Mouse (Mus musculus): ENCODE measurements around the gene Eif4ebp2. TPM values are rescaled to one million over a fixed set of nuclear protein-coding genes. Genes with fewer than 3 reads are reported as not detected.
"Not testable (repeated sequence)": the region's sequence is repeated elsewhere in the genome, so short reads cannot be mapped to it uniquely, and the experiment has no call there.

Gene Eif4ebp2
- total RNA-seq, 2 experiments from 2014 or later: 71.4 to 75.2 TPM

DNA sequence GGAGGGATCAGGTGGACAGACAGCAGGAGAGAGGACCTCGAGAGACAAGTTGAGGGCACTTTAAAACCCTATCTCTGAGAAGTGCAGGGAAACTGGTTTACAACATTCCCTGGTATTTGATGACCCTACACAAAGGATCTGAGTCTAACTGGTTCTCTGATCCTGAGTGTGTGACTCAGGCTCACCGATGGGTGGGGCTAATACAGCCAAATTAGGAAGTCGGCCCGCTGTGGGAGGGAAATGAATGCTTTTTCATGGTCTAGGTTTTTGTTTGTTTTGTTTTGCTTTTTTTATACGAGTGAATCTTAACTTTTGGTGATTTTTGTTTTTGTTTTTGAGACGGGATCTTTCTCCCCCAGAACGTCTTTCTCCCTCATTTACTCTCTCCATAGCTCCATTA is 16.4 kb upstream of the Eif4ebp2 start:
- intact Hi-C loops (cut with DNase I): loop anchor here (5.0 kb wide), 2 partner anchors 133 to 183 kb away; no protein-coding TSS in a partner anchor
- no peak for DNase-seq (ENCODE audit: low spot score)

DNA sequence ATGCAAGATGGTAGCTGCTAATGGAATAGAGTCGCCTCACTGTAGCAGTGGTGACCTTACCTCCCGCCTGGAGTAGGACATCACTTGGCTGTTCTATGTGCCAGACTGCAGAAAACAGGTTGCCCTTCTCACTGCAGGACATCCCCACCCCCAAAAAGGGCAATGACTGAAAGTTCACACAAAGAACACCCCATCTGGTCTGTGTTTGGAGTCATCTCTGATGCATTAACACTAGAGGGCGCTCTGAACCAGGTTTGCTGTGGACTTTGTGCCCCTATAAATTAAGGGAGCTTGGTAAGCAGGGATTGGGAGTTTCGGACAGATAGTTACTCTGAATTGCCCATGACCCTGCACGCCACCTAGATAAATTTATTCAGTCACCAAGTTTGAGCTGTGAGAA is 14.4 kb upstream of the Eif4ebp2 start:
- intact Hi-C loops (cut with DNase I): loop anchor here (5.0 kb wide), 2 partner anchors 135 to 185 kb away; no protein-coding TSS in a partner anchor
- no peak for DNase-seq (ENCODE audit: low spot score)

DNA sequence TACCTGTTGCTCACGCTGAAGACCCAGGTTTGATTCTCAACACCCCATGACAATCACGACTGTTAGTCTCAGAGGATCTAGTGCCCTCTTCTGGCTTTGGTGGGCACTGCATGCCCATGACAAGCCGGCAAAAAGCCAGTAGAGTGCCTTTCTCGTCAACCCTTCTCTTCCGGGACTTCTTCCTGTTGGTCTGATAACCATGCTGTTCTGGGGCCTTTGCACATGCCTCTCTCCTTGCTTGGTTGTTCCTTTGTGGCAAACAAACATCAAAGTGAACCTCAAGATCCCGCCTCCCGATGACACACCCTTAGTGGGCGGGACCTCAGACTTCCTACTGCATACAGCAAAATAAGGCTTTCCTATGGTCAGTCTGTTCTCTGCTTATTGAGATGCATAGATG is 13.8 kb upstream of the Eif4ebp2 start:
- no peak for DNase-seq (ENCODE audit: low spot score)
- intact Hi-C loops (cut with DNase I): loop anchor here (5.0 kb wide), 2 partner anchors 136 to 186 kb away; no protein-coding TSS in a partner anchor

DNA sequence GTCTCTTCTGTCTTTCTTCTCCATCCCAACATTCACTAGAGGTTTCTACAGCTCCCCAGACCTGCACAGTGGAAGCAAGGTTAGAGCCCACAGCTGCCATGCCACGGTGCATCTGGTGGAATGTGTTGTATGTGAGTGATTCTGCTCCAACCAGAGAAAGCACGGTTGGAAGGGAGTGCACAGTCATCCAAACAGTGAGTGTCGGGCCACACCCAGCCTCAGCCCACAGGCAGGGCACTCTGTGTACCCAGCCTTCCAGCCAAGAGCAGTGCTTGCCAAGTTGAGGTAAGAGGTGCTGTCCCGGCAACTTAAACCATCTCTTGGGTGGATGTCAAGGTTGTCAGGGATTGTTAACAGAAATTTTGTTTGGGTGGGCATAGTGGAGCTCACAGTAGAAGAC is 12.5 kb upstream of the Eif4ebp2 start:
- intact Hi-C loops (cut with DNase I): loop anchor here (5.0 kb wide), 2 partner anchors 137 to 187 kb away; no protein-coding TSS in a partner anchor
- no peak for DNase-seq (ENCODE audit: low spot score)

DNA sequence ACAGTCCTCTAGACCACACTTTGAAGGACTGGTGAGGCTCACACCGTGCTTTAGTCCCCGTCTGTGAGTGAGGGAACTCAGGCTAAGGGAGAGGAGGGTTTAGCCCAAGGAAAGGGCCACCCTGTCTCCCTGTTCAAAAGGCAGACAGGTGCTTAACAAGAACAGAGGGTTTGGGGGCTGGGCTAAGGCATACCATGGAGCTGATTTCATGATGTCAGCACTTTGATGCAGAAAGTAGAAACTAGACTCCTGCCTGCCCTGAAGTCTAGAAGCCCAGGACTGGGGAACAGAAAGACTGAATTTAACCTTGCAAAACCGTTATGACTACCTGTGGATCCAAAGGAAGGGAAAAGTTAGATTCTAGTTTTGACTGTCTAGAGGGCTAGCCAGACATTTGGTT is 4.7 kb upstream of the Eif4ebp2 start:
- intact Hi-C loops (cut with DNase I): no loop called here
- no peak for DNase-seq (ENCODE audit: low spot score)

DNA sequence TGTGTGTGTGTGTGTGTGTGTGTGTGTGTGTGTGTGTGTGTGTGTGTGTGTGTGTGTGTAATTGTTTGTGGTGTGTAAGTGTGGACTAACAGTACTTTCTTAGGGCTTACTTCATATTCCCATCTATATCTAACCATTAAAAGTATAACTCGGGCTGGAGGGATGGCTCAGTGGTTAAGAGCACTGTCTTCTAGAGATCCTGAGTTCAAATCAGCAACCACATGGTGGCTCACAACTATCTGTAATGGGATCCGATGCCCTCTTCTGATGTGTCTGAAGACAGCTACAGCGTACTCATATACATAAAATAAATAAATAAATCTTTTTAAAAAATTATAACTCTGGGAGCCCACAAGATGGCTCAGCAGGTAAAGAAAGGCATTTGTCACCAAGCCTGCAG is 710 bp upstream of the Eif4ebp2 start:
- DNase-seq (ENCODE audit: low spot score): not testable (repeated sequence)
- intact Hi-C loops (cut with DNase I): loop anchor here (2.0 to 5.0 kb wide), 2 partner anchors 22 to 36 kb away; partner anchors contain the start of genes Lrrc20 and Nodal

DNA sequence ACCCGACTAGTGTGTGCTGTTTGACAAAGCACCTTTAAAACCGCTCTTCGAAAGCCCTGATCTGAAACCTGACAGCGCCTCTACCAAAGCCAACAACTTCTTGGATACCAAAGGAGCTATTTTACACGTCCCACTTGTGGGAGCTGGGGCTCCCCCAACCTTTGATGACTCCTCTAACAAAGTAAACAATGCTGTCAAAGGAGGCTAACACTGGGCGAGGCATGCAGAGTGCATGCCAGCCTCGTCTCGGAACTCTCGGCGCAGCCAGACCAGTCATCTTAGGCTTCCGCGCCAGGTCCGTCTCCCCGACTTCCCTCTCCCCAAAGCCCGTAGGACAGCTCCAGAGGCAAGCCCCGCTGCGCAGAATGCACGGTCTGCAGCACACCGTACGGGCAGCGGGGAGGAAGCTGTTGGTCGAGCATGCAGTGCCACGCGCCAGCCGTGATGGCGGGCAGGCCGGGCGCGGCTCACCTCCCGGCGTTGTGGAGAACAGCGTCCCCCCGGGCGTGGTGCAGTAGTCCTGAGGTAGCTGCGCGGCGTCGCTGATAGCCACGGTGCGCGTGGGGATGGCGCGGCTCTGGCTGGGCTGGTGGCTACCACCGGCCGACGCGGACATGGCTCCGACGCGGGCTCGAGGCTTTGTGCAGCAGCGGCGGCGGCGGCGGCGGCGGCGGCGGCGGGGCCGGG is 387 bp downstream of the Eif4ebp2 start:
- intact Hi-C loops (cut with DNase I): loop anchor here (2.0 to 5.0 kb wide), 2 partner anchors 23 to 35 kb away; partner anchors contain the start of genes Lrrc20 and Nodal
- peak; percentile 9 for DNase-seq (ENCODE audit: low spot score)

DNA sequence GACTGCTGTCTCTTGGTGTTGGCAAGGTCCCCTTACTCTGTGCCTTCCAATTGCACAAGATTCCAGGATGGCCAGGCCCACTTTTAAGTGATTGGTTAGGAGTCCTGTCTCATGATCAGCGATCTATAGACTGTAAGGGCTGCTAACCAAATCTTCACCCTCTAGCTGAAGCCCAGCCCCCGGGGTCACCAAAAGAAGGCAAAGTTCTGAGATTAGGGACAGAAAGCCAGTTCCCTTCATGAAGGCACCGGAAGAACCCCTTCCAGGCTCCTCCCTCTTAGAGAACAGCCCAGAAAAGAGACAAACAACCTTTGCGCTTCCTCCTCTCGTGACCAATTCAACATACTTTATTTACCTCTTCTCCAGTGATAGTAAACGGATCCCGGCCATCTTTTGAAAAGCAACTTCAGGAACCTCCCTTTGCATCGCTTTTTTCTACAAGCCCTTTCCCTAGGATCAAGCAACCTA is 964 bp downstream of the Eif4ebp2 start:
- intact Hi-C loops (cut with DNase I): loop anchor here (5.0 kb wide), 1 partner anchor 34 kb away; the partner anchor contains the start of gene Nodal
- DNase-seq (ENCODE audit: low spot score): peak; percentile 14

DNA sequence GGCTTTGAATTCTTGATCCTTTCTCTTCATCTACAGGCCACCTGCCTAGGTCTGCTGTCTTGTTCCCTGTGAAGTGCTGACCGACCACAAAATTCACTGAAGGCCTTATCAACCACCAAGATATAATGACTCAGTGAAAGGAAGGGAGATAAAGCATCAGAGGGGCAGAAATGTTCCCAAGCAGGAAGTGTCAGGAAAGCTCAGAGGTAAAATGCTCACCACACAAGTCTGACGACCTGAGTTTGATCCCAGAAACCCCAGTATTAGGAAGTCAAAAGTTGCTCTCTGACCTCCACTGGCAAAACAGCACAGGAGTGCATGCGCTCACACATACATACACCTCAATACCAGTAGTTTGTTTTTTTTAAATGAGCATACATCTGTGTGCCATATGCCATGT is 3.6 kb downstream of the Eif4ebp2 start:
- DNase-seq (ENCODE audit: low spot score): no peak
- intact Hi-C loops (cut with DNase I): no loop called here

DNA sequence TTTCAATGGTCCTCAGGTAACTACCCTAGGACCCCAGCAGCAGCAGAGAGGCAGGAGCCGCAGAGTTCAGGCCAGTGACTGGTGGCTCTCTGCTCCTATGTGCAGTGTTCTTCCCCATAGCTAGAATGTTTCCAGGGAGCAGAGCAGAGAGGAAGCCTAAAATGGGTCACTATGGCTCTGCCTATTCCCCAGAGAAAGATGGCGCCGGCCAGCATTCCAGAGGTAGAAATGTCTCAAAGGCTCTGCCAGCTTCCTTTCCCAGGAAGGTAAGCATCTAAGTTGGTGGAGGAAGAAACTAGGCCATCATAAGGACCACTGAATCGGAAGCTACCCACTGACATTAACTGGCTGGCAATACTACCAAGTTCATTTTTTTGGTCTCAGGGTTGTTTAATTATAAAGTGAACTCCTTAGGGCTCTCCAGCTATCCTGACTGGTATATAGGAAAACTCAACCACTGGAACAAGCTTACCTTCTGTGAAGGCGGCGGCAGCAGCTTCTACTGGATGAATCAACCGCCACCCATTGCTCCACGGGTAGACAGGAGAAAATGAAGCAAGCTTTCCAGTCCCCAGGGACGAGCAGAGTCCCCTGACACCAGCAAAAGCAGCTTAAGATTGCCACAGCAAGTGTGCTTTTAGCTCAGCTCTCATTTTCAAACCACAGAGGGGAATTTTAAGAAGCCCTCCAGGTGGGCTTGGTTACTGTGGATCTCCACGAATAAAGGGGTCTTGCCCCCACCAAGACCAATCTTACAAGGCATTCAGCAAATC is 4.7 kb downstream of the Eif4ebp2 start:
- DNase-seq (ENCODE audit: low spot score): no peak
- intact Hi-C loops (cut with DNase I): no loop called here

DNA sequence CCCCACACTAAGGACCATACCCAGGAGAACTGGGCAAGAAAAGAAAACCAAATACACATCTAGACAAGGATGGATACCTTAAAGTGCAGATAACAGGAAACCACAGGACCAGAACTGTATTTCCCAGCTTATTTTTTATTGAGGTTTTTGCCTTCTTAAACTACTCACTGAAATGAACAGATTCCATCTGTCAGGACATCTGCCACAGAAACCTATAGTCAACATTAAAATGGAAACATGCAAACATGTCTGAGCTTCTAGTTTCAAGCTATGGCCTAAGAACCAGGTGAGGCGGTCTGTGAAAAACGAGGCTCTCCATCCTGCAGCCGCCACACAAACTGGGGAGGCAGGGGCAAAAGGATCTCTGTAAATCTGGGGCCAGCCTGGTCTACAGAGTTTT is 7.4 kb downstream of the Eif4ebp2 start:
- intact Hi-C loops (cut with DNase I): no loop called here
- DNase-seq (ENCODE audit: low spot score): no peak

DNA sequence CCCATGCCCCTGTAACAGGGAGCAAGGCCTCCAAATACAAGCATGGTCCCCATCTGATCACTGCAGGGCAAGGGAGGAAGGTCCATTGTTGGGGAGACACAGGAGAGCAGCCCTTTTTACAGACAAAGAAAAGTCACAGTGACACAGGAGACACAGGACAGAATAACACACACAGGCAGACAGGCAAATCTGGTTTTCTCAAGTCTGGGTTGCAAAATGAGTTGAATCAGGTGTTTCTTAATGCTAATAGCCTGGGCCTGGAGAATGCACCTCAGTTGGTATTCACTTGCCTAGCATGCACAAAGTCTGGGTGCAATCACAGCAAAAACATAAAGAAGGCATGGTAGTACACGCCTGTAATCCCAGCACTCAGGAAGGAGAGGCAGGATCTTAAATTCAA is 8.6 kb downstream of the Eif4ebp2 start:
- no peak for DNase-seq (ENCODE audit: low spot score)
- intact Hi-C loops (cut with DNase I): no loop called here

DNA sequence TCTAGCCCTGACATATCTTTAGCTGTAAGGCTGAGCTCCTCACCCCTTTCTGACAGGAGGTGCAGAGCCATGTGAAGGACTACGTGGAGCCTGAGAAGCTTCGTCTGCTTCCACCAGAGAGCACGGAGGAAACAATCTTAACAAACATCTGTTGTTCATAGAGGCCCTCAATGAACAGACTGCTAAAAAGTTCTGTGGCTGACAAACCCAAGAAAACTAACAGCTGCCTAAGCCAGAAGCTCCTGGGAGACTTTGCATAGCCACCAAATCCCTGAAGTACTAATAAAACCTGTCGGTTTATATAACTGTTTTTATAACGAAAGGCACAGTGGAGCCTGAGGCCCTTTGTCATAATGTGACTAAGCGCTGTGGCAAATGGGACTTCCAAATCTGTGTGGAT is 9.0 kb downstream of the Eif4ebp2 start:
- intact Hi-C loops (cut with DNase I): no loop called here

DNA sequence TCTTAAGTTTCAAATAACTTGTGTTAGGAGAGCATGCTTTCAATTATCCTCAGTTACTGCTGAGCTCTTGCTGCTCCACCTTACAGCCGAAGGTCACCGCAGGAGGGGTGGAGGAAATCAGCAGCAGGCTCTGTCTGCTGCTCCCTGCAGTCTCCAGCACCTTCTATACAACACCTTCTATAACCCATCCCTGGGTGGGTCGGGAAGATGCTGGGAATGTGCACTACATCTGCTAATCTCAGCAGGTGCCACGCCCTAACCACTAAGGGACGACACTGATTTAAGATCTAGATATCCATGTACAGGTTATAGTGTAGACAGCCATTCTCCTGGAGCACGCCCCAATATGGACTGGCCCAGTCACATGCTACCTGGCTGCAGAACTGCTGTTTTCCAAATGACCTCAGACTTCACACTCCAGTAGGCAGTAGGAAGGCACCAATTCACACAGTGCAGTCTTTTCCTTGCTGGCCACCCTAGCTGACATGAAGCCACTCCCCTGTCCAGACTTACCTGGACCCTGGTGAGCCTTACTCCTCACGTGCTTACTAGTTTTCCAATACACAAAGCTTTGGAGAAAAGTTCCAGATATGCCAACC is 12.2 kb downstream of the Eif4ebp2 start:
- intact Hi-C loops (cut with DNase I): no loop called here
- no peak for DNase-seq (ENCODE audit: low spot score)

More for the DNA sequence above, 9.0 kb downstream of the Eif4ebp2 start:
- no peak for DNase-seq (ENCODE audit: low spot score)

DNA sequence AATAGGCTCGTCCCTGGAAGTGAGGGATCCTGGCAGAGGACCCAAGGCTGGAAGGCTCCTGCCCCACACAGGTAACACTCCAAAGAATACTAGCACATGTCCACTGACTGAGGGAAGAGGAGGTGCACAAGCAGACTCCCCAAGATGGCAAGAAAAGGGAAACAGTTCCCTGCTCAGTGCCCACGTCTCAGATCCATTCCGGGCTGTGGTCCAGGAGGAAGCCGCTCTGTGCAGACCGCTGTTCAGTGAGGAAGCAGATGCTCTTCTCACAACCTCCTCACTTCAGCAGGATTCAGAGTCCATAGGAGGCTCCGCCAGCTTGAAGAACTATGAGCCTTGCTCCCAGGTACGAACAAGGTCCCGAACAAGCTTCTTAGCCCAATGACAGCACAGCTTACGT is 21.1 kb downstream of the Eif4ebp2 start:
- intact Hi-C loops (cut with DNase I): no loop called here
- no peak for DNase-seq (ENCODE audit: low spot score)

DNA sequence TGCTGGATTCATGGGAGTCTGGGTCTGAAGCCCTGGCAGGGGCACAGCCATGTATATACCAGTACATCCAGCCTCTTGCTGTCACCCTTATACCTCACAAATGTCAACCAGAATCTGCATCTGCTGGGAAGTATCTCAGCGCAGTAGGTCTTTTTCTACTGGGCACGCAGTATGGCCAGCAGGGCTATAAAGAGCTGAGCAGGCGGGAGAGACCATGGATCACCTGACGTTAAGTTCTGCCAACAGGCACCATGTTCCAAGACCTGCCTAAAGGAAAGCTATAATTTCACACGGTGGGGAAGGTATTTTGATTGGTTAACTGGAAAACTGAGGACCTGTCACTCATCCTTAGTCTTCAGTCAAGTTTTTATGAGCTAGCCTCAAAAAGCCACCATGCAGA is 23.4 kb downstream of the Eif4ebp2 start:
- intact Hi-C loops (cut with DNase I): no loop called here
- no peak for DNase-seq (ENCODE audit: low spot score)

DNA sequence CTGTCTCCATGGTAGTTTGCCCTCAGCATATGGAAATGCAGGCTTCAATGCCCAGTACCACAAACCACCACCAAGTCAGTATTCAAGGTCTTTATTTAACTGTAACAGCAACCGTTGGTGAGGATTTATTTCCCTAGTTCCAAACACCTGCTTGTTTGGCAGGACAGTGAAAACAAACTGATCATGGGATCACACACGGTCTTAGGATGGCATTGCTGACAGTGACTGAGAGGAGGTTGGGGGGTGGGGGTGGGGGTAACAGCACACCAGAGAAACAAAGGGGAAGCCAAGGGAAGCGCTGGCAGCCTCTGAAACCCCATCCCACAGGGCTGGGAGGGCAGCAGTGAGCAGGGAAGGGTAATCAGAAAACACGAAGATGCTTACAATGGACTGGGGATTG is 24.0 kb downstream of the Eif4ebp2 start:
- intact Hi-C loops (cut with DNase I): no loop called here

DNA sequence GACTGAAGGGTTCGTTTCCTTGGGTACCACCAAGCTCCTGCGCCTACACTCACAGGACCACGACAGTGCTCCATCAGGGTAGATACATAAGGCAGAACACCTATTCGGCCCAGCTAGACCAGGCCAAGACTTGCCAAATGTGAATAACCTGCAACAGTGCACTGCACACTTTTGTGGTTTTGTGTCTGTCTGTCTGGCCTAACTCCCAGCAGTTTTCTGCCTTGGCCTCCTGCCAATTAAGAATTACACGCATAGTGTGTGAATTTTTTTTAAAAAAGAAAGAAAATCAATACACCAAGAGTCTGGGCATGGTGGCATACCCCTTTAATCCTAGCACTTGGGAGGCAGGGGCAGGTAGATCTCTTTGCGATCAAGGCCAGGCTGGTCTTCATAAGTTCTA is 24.5 kb downstream of the Eif4ebp2 start:
- intact Hi-C loops (cut with DNase I): no loop called here
- no peak for DNase-seq (ENCODE audit: low spot score)

More for the DNA sequence above, 24.0 kb downstream of the Eif4ebp2 start:
- no peak for DNase-seq (ENCODE audit: low spot score)

DNA sequence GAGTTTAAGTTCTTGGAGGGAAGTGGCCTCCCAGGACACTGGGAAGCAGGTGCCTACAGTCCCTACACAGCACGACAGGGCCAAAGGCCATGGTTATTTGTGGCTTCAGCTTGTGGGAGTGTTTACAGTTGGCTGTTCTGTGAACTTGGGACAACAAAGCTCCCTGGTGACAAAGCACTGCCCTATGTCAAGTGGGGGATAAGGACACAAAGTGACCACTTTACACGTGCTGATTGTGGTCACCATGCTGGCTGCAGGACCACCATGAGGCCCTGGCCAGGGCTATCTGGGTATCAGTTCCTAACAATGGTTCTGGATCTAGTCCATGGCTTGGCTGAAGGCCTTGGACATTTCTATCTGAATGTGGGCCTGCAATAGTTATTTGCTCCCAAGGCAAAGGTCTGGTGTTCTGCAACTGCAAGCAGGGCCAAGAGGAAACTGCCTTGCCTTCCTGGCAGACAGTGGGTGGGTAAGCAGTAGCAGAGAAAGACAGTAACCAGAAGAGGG is 26.2 kb downstream of the Eif4ebp2 start:
- peak; percentile 57 for DNase-seq (ENCODE audit: low spot score)
- intact Hi-C loops (cut with DNase I): no loop called here

DNA sequence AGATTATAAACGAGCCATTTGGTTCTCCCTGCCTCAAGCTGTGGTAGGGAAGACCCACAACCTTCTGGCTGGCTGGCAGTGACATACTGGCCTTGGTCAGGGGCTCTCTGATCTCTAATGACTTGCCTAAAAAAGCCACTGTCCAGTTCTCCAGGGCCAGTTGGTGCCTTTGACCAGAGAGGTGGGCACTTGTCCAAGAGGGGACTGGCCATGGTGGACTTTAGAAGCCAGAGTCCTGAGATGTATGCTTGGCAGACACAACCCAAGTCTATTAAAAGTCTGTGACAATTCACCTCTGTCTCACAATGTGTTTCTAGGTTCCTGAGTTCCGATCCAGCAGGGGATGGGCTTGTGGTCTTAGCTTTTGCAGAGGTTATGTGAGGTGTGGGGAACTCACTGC is 27.4 kb downstream of the Eif4ebp2 start:
- DNase-seq (ENCODE audit: low spot score): no peak
- intact Hi-C loops (cut with DNase I): no loop called here

All from heart, postnatal 25 days (tissue).